Mouse (Mus musculus) forebrain, embryonic 10.5 days (tissue): ENCODE results near the gene Ston2. TPM values are rescaled to one million over a fixed set of nuclear protein-coding genes. Genes with fewer than 3 reads are reported as not detected.
A peak's percentile ranks its signal among the peaks of the same experiment; 100 is the strongest.

Experiments used
- DNase-seq: peaks from one replicate; pipeline ENCODE4 v3.0.0-alpha.2; 2017; ENCODE audit warnings: low spot score; ENCODE audit errors: extremely low spot score
- H3K27ac ChIP-seq: fragments of 300-500 bp; sonication (generic); 2 replicates; pipeline ENCODE4 v1.5.1; 2016; ENCODE audit warnings: mild to moderate bottlenecking
- H3K27me3 ChIP-seq: fragments of 300-500 bp; sonication (generic); 2 replicates; pipeline ENCODE4 v1.6.1; 2016; ENCODE audit warnings: mild to moderate bottlenecking; ENCODE audit not compliant: poor library complexity, severe bottlenecking
- H3K36me3 ChIP-seq: fragments of 300-500 bp; sonication (generic); replicated peaks from 2 replicates; pipeline ENCODE4 v1.6.1; 2016; ENCODE audit warnings: mild to moderate bottlenecking, moderate library complexity
- H3K4me1 ChIP-seq: fragments of 300-500 bp; sonication (generic); 2 replicates; pipeline ENCODE4 v1.6.1; 2016
- H3K4me3 ChIP-seq: fragments of 300-500 bp; sonication (generic); 2 replicates; pipeline ENCODE4 v1.5.1; 2016; ENCODE audit warnings: mild to moderate bottlenecking, moderate library complexity
- H3K9me3 ChIP-seq: fragments of 300-500 bp; sonication (generic); 2 replicates; pipeline ENCODE4 v1.6.1; 2016; ENCODE audit warnings: mild to moderate bottlenecking, moderate library complexity
- WGBS: fragments of 180-500 bp; shearing (Covaris S2); methylation state at CpG from one replicate; pipeline ENCODE4 v1.1.7; 2016; 5-methylcytosine and 5-hydroxymethylcytosine counted together
- polyA plus RNA-seq: library from polyadenylated mRNA; unstranded; fragments of >200 nt; fragmentation: Nextera tagmentation; extraction: Ambion mirVana; gene quantifications from 2 replicates; pipeline ENCODE4 v1.2.1, GENCODE M21; 2016

Ston2 gene
- polyA plus RNA-seq, 1 experiment from 2014 or later, result 11.5 TPM

DNA sequence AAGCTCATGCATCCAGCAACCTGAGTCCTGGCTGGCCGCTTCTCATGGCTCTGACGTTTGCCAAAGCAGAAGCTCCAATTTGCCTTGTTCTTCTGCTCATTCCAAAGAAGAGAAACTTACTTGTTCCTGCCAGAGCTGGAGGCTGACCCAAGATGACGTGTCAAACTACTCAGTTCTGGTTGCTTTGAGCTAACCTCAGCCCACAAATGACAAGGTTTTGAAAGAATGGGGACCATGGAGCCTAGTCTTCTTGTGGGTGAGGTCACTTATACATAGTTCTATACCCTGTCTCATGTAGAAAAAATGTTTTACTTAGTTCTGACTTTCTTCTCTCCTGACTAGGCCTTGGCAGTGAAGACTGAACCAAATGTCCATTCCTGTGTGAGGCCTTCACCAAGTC is 7.7 kb downstream of the Ston2 start:
- 77% methylated on average over 3 of the region's 3 CpGs for WGBS
- H3K4me1 ChIP-seq, result peaks cover 26% of the 10 kb centered on the region
- peaks cover 26% of the 10 kb centered on the region for H3K27me3 ChIP-seq
- no peaks in the 10 kb centered on the region for H3K36me3 ChIP-seq
- no peaks in the 10 kb centered on the region for H3K9me3 ChIP-seq
- H3K27ac ChIP-seq, result no peak overlapping the region
- DNase-seq, result no peak
- H3K4me3 ChIP-seq, result no peak overlapping the region

GRCm38 (mm10) chr12:91779004-91779365 is 9.2 kb downstream of the Ston2 start:
- Histone ChIP-seq H3K27ac (peak overlapping the region; percentile 90), H3K4me1 (peaks cover 28% of the 10 kb centered on the region), H3K9me3 (no peaks in the 10 kb centered on the region), H3K36me3 (no peaks in the 10 kb centered on the region), H3K27me3 (peaks cover 26% of the 10 kb centered on the region), H3K4me3 (peak overlapping the region; percentile 85)
- peak; percentile 83 for DNase-seq
- under 1% methylated on average over 35 of the region's 35 CpGs for WGBS

GRCm38 (mm10) chr12:91778211-91779003 is 9.8 kb downstream of the Ston2 start:
- no peak for DNase-seq
- peak overlapping the region; percentile 90 for H3K27ac ChIP-seq
- H3K36me3 ChIP-seq, result no peaks in the 10 kb centered on the region
- peak overlapping the region; percentile 85 for H3K4me3 ChIP-seq
- 1% methylated on average over 50 of the region's 51 CpGs for WGBS
- H3K9me3 ChIP-seq, result no peaks in the 10 kb centered on the region
- H3K27me3 ChIP-seq, result peaks cover 26% of the 10 kb centered on the region
- H3K4me1 ChIP-seq, result peaks cover 28% of the 10 kb centered on the region

DNA sequence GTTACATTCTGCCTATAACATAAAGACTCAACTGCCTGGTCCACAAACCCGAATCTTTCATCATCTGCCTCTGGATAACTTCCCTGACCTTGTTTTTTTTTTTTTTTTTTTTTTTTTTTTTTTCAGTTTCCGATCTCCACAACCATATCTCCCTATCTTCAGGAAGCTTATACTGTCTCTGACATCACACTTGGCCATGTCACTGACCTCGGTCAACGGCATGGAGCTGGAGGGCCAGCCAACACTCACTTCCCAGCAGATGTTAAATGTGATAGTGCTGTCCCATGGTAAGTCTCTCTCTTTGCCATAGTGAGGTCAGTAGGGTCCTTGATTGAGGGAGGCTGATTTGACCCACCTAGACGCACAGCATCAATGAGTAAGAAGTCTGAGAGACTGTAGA is 11.8 kb downstream of the Ston2 start:
- H3K27me3 ChIP-seq, result peaks cover 26% of the 10 kb centered on the region
- H3K4me3 ChIP-seq, result no peak overlapping the region
- H3K27ac ChIP-seq, result no peak overlapping the region
- H3K4me1 ChIP-seq, result peaks cover 31% of the 10 kb centered on the region
- H3K36me3 ChIP-seq, result 0 out of 2 replicates have a peak, but pooled peaks cover 4% of the 10 kb centered on the region
- WGBS, result 89% methylated on average over 5 of the region's 5 CpGs
- H3K9me3 ChIP-seq, result no peaks in the 10 kb centered on the region
- DNase-seq, result no peak

DNA sequence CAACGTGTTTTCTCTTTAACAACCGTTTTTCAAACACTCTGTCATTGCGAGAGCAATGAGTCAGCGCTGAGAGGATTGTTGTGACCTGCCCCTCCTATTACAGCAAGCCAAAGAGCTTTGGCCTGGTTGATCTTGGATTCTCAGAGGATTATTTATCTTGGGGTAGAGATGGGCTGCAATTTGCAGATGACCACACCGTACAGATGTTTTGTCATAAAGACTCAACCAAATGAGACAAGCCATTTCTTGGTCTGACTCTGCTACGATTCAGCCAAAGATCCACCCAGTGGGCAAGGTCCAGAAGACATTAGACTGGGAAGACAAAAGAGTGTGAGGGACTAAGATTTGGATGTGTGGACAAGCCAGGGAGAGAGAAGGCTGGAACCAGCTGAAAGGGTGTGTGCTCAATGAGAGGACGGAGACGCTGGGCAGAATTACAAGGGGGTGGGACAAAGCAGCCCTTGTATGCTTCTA is 13.3 kb downstream of the Ston2 start:
- Histone ChIP-seq H3K27ac (no peak overlapping the region), H3K4me1 (peaks cover 35% of the 10 kb centered on the region), H3K27me3 (peaks cover 15% of the 10 kb centered on the region), H3K36me3 (0 out of 2 replicates have a peak, but pooled peaks cover 4% of the 10 kb centered on the region), H3K9me3 (no peaks in the 10 kb centered on the region), H3K4me3 (no peak overlapping the region)
- WGBS, result 85% methylated on average over 8 of the region's 8 CpGs
- DNase-seq, result no peak

GRCm38 (mm10) chr12:91768871-91769270 is 19.3 kb downstream of the Ston2 start:
- Histone ChIP-seq H3K4me1 (peaks cover 39% of the 10 kb centered on the region), H3K9me3 (no peaks in the 10 kb centered on the region), H3K4me3 (no peak overlapping the region), H3K27ac (no peak overlapping the region), H3K27me3 (no peaks in the 10 kb centered on the region), H3K36me3 (0 out of 2 replicates have a peak, but pooled peaks cover 4% of the 10 kb centered on the region)
- 93% methylated on average over 2 of the region's 2 CpGs for WGBS
- no peak for DNase-seq

DNA sequence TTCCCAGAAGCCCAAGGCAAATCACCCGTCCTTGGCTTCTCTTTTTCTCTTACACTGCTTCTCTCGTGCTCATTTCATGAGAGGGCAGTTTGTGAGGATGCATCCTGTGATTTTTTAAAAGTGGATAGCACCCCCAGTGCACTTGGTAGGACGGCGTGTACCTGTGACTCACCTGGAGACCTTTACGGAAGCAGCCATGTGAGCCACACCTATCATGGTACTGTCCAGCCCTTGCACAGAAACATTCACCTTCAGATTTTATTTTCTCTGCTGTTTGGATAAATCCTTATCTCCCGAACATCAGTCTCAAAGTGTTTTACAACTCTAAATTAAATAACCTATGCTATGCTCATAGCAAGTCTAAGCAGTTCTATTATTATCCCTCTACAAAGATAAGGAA is 20.0 kb downstream of the Ston2 start:
- H3K27me3 ChIP-seq, result no peaks in the 10 kb centered on the region
- peaks cover 40% of the 10 kb centered on the region for H3K4me1 ChIP-seq
- H3K36me3 ChIP-seq, result 0 out of 2 replicates have a peak, but pooled peaks cover 4% of the 10 kb centered on the region
- WGBS, result 90% methylated on average over 6 of the region's 6 CpGs
- no peaks in the 10 kb centered on the region for H3K9me3 ChIP-seq
- H3K27ac ChIP-seq, result no peak overlapping the region
- no peak for DNase-seq
- H3K4me3 ChIP-seq, result no peak overlapping the region

- 0 out of 2 replicates have a peak, but pooled peaks cover 2% of the 10 kb centered on the region for H3K36me3 ChIP-seq
- peak overlapping the region; percentile 40; the same call in 1 of the 2 replicates for H3K27ac ChIP-seq
- DNase-seq, result no peak
- H3K4me1 ChIP-seq, result peaks cover 42% of the 10 kb centered on the region
- no peaks in the 10 kb centered on the region for H3K27me3 ChIP-seq
- 67% methylated on average over 14 of the region's 14 CpGs for WGBS
- no peak overlapping the region for H3K4me3 ChIP-seq
- no peaks in the 10 kb centered on the region for H3K9me3 ChIP-seq
These were observed 21.7 kb downstream of the Ston2 start for GRCm38 (mm10) chr12:91766338-91767107.

- no peak for DNase-seq
- no peaks in the 10 kb centered on the region for H3K36me3 ChIP-seq
- WGBS, result 76% methylated on average over 13 of the region's 13 CpGs
- H3K4me3 ChIP-seq, result no peak overlapping the region
- H3K27ac ChIP-seq, result peak overlapping the region; percentile 51; the same call in 1 of the 2 replicates
- H3K9me3 ChIP-seq, result no peaks in the 10 kb centered on the region
- H3K27me3 ChIP-seq, result no peaks in the 10 kb centered on the region
- H3K4me1 ChIP-seq, result peaks cover 36% of the 10 kb centered on the region
These were observed 22.7 kb downstream of the Ston2 start for GRCm38 (mm10) chr12:91765504-91765903.

DNA sequence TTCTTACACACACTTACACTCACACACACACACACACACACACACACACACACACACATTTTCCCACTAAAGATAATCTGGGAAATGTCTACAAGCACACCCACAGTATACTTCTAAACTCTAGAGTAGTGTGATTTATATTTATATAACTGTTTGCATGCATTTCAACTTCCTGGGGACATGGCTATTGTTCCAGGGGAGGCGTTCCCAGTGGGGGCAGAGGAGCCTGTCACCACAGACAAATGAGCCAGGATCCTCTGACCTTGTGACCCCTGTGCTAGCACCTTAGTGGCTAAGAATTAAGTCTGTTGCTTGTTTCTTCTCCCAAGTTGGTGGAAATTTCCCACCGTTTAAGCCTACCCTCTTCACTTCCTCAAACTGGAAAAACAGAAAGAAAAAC is 23.1 kb downstream of the Ston2 start:
- Histone ChIP-seq H3K27ac (no peak overlapping the region), H3K9me3 (no peaks in the 10 kb centered on the region), H3K27me3 (no peaks in the 10 kb centered on the region), H3K4me3 (no peak overlapping the region), H3K4me1 (peaks cover 36% of the 10 kb centered on the region), H3K36me3 (no peaks in the 10 kb centered on the region)
- no peak for DNase-seq
- WGBS, result 17% methylated on average over 2 of the region's 2 CpGs

DNA sequence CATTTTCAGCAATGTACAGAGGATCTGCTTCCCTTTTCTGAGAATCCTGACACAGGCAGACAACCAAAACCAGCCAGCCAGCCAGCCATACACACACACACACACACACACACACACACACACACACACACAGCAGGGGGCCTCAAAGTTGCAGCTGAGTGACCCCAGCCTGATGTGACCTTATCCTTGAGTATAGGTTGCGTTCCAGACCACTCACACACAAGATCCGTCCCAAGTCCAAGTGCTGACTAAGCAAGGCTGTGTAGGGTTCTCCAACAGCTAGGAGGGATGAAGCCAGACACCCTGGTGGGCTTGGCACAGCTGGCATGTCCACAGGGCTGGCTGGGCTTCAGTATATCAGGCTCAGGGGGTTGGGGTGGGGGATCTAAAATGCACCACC is 23.7 kb downstream of the Ston2 start:
- H3K4me1 ChIP-seq, result peaks cover 36% of the 10 kb centered on the region
- H3K27me3 ChIP-seq, result no peaks in the 10 kb centered on the region
- H3K36me3 ChIP-seq, result no peaks in the 10 kb centered on the region
- H3K27ac ChIP-seq, result peak overlapping the region; percentile 58; the same call in 1 of the 2 replicates
- no peak overlapping the region for H3K4me3 ChIP-seq
- no peaks in the 10 kb centered on the region for H3K9me3 ChIP-seq
- DNase-seq, result no peak
- WGBS, result 72% methylated on average over 2 of the region's 2 CpGs

DNA sequence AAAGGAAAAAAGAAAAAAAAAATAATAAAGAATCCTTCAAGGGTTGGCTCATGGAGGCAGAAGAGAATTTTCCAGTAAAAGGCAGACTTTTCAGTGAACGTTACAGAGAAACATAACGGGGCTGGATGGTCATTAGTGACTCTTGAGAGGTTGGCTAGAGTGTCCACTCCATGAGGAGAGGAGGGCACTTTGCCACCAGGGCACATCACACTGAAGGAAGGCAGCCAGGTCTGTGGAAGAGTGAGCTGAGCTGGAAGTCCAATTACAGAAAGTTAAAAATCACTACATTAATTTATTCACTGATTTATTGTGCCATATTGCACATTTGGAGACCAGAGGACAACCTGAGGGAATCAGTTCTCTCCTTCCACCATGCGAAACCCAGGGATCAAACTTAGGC is 28.4 kb downstream of the Ston2 start:
- Histone ChIP-seq H3K27me3 (no peaks in the 10 kb centered on the region), H3K4me1 (peaks cover 23% of the 10 kb centered on the region), H3K27ac (no peak overlapping the region), H3K4me3 (no peak overlapping the region), H3K9me3 (no peaks in the 10 kb centered on the region), H3K36me3 (no peaks in the 10 kb centered on the region)
- DNase-seq, result no peak
- 89% methylated on average over 3 of the region's 3 CpGs for WGBS
